Mouse (Mus musculus) thymus, adult 2 months (tissue): ENCODE measurements around the gene Crabp2.
A peak's percentile ranks its signal among the peaks of the same experiment; 100 is the strongest.

Source experiments
- CTCF ChIP-seq: fragments of 200-500 bp; IDR thresholded peaks from 2 replicates; pipeline ENCODE4 v1.5.1; 2012; ENCODE audit warnings: mild to moderate bottlenecking, control low read depth, low read length, moderate library complexity, borderline replicate concordance; ENCODE audit not compliant: control insufficient read depth, poor library complexity, insufficient read depth; ENCODE audit errors: extremely low read depth
- POLR2A ChIP-seq: fragments of 200-500 bp; IDR thresholded peaks from 2 replicates; pipeline ENCODE4 v1.6.1; 2012; ENCODE audit warnings: mild to moderate bottlenecking, low read length, control low read depth, moderate library complexity; ENCODE audit not compliant: control insufficient read depth, poor library complexity, insufficient read depth; ENCODE audit errors: extremely low read depth

- peak; percentile 71; the same call in 1 of the 2 replicates for TF ChIP-seq CTCF
- TF ChIP-seq POLR2A = peak; percentile 46; the same call in 1 of the 2 replicates
Observed at GRCm38 (mm10) chr3:87905880-87906485, 42.5 kb upstream of the Crabp2 start, which contains the start of gene Hdgf.
